Mouse (Mus musculus) brain, embryonic 18.5 days (tissue): ENCODE results near the gene Tex50.
"Not testable (repeated sequence)": the region's sequence is repeated elsewhere in the genome, so short reads cannot be mapped to it uniquely, and the experiment has no call there.

Source experiments
- DNase-seq: peaks from one replicate; pipeline ENCODE4 v3.0.0-alpha.2; 2012; ENCODE audit warnings: low read depth, low spot score

Gene Tex50

DNA sequence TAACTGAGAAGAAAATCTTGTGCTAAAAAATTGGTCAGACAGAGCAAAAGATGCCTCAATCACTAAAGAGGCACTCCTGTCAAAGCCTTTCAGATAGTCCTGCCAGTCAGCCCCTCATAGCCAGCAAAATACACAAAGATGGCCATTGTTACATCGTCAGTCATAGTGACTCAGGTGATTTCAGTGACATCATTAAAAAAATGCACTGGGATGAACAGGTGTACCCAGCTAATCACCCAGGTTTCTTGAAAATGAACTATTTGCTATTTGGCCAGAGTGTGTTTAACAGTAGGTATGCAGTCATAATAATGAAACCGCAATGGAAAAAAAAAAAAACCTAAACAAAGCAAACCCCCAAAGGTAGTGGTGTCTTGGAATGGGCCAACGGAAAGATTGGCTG, at the start of gene Tex50:
TSS of gene Tex50 (minus strand) at position 101 of the 400 bp plus-strand sequence.
- no peak for DNase-seq

DNA sequence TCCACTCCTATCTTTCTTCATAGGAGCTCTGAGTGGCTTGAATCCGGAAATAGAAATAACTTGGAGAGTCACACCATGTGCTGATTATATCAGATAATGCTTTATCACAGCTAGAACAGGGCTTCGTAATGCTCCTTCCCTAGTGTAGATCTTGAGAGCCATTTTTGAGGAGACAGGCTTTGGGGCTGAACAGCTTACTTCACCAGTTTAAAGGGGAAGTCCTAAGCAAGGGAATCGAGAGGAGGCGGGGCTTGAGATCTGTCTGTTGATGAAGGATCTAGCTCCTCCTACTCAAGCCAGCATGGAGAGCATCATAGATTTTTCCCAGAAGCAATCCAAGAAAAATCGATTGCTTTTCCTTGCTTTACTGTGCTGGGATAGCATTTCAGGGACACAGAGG, 40.7 kb upstream of the Tex50 start:
- DNase-seq: no peak

DNA sequence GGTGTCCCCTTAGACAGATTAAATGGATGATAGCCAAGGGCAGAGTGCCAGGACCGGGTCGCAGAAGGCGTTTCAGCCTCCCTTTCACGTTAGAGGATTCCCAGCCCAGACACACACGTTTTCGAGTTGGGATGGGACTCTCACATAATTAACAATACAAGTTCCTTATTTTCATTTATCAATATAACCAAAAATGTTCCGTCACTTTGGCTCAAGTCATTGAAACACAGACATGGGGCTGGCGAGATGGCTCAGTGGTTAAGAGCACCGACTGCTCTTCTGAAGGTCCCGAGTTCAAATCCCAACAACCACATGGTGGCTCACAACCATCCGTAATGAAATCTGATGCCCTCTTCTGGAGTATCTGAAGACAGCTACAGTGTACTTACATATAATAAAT, 37.2 kb upstream of the Tex50 start:
- DNase-seq: not testable (repeated sequence)

DNA sequence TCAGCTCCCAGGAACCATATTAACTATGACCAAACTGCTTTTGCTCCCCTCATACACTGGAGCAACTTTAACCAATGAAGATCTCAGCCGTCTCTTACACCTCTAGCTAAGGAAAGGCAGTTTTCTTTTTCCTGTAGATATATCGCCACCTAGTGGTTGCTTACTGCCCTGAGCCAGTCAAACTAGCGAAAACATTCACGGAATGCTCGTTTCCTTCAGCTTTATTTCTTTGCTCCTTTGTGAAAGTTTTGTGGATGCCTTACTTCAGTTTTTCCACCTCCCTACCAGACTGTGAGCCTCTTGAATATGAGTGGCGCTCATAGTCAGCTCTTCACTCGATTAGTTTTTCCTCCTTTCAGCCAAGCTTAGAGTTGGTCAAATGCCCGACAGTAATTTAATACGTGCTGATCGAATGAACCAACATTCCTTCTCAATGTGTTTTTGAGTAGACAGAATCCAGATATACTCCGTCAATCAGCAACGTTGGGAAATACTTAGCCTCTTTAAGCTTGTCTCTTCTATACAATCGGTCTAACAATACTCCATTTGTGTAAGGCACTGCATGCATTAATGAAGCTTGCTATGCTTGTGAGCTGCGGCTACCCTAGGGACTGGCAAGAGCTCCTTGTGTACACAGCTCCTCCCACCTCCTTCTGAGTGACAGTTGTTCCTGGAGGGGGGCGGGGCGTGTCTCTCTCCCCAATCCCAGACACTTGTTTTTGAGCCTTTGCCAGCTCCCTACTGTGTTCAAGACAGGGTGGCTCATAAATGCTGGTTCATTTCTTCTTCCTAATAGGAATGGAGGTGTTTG, 36.6 kb upstream of the Tex50 start:
- DNase-seq: peak; percentile 75

DNA sequence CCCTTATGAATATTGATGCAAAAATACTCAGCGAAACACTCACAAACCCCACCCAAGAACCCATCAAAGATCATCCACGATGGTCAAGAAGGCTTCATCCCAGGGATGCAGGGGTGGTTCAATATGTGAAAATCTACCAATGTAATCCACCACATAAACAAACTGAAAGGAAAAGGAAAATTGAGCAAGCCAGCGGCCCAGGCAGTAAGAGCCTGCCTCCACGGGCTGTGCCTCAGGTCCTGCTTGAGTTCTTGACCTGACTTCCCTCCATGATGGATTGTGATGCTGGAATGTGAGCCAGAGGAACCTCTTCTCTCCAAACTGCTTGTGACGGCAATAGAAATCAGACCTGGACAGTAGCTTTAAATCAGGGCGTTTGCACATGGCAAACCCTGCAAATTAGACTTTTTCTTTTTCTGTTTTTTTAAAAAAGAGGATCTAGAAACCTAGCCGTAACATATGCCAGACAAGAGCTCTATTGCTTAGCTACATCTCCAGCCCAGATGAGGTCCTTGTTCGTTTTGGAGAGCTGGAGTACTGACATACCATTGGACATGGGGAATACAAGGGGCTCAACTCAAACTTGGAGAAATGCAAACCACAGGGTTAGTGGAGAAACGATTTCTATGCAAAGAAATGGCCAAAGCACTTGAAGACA, 31.3 kb upstream of the Tex50 start:
- no peak for DNase-seq

DNA sequence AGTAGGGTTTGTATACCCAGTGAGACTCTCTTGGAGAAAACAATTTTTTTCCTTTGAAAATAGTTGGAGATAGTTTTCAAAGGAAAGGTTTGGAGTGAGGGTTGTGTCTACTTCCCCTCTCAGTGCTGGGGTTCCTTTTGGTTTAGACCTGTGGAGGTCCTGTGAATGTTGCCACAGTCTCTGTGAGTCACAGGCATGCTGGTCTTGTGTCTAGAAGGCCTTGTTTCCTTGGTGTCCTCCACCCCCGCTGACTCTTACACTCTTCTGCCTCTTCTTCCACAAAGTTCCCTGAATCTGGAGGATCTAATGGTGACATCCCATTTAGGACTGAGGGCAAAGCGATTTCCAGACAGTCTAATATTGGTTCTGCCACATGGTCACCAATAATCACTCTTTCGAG, 26.3 kb upstream of the Tex50 start:
- no peak for DNase-seq

DNA sequence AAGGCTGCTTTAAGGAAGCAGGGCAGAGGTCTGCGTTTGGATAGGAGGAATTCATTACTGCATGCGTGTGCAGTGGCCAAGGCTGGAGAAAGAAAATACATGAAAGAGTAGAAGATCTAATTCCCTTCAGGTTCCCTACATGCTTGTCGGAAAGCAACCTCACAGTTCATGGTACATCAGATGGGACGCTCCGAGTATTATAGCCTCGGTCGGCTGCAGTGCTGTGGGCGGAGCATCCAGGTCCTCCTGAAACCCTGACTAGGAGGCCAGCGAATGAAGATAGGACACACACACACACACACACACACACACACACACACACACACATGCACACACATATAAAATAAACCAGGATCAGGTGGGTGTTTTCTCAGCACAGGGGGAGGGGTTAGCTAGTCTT, 24.6 kb upstream of the Tex50 start:
- no peak for DNase-seq

DNA sequence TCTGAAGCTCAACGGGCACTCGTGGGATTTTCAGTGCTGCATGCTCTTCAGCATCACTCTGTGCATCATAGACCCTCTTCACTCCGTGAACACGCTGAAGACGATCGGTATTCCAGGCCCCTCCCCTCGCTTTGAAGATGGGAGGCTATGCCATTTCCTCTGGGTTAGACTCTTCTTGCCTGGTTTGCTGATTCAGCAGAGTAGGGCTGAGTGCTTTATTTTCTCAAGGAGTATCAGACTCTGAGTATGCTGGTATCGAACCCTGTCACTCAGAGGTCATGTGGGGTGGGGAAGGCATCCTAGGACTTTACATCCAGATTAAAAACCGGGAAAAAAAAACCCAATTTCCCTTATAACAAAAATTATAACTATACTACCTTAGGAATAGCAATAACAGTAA, 23.3 kb upstream of the Tex50 start:
- DNase-seq: no peak

DNA sequence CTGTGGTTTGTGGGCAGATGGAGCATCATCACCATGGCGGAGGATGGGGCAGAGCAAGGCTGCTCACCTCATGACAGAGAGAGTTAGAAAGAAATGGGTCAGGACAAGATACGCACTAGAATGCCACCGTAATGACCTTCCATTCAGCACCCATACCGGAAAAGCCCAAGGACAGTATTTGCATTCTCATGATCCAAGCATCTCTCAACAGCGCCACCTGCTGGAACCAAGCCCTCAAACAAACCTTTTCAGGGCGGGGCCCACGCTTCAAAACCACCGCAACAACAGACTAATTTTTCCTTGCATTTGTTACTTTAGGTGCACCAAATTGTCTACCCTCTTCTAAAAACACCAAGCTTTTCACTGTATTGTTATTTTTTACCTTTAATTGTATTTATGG, 21.6 kb upstream of the Tex50 start:
- no peak for DNase-seq

DNA sequence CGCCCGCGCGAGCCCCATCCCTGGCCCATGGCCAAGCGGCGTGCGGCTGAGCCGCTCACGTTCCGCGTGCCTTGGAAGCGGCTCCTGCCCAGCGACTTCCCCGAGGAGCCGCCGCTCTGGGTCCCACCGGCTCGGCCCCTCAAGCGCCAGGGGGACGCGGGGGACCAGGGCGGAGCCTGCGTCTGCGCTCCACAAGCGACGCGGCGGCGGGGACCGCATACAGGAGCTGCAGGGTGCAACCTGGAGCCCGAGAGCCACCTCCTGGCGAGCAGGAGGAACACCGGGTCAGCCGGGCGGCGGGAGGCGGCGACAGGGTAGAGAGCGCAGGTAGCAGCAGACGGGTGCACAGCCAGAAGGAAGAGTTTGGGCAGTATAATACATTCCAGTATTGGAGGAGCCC, 11.5 kb upstream of the Tex50 start:
- DNase-seq: no peak

DNA sequence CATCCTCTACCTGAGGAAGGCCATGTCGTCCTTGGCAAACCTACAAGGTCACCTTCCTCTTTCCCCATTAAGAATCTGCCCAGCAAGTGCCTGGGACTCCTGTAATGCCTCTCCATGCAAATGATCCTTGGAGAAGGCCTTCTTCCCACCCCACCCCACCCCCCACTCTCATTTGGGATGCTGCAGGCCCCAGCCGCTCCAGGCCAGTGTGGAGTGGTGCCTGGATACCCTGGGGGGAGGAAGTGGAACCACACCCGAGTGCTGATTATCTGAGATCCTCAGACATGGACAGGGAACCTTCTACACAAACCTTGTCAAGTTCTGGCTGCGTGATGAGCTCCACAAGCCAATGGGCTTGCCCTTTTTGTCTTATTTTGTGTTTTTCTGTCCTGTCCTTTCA, 1.2 kb upstream of the Tex50 start:
- DNase-seq: no peak

DNA sequence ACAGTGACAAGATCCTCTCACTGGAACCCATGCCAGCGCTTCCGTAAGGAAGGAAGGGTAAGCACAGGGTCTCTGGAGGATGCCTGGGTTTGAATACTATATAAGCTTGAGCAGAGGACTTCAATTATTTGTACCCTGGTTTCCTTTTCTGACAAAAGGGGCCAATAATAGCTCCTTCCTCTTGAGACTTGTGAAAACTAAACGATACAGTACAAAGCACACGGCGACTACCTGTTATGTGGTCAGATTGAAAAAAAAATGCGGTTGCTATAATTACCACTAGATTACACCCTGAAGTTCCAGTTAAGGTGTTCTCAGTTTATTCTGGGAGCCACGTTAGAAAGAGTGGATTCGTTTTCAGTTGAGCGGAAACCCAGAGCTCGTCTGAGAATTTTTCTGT, 2.6 kb downstream of the Tex50 start:
- no peak for DNase-seq

DNA sequence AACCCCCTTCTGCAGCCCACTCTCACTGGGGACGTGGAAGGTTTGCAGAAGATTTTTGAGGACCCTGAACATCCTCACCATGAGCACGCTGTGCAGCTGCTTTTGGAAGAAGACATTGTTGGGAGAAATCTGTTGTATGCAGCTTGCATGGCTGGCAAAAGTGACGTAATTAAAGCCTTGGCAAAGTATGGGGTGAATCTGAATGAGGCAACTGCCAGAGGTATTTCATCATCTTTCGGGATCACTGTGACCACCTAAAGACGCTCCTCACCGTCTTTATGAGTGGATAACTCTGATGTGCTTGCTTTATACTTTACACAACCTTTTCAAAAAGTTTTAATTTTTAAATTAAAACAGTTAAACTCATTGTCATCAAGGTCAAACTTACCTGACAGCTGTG, 8.0 kb downstream of the Tex50 start:
- no peak for DNase-seq

DNA sequence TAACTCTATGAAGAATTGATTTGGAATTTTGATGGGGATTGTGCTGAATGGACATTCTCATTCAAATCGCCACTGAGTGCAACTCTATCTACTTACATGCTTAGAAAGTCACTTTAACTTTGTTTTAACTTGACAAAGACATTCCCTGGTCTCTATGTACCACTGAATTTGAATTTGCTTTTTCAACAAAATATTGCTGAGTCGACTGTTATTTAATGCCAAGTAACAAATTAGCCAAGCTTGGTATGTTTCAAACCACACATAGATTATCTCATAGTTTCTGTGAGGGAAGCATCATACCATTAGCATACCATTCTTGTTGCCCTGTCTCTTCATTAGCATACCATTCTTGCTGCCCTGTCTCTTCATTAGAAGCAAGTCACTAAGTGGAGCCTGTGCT, 11.2 kb downstream of the Tex50 start:
- no peak for DNase-seq

DNA sequence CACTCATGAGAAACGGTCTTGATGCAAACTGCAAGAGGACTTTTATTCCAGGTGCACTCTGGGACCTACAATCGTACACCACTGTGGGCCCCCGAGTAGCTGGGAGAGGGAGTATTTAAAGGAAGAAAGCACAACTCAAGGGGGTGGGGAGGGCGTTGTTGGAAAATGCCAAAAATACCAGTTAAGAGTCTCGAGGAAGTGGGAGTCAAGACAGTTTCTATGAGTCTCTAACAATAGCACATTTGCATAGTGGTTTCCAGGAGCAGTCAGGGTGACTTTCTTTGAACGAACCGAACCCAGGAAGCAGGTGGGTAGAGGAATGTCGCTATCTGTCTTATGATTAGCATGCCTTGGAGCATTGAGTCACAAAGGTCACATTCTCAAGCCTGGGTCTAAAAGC, 13.5 kb downstream of the Tex50 start:
- DNase-seq: not testable (repeated sequence)

DNA sequence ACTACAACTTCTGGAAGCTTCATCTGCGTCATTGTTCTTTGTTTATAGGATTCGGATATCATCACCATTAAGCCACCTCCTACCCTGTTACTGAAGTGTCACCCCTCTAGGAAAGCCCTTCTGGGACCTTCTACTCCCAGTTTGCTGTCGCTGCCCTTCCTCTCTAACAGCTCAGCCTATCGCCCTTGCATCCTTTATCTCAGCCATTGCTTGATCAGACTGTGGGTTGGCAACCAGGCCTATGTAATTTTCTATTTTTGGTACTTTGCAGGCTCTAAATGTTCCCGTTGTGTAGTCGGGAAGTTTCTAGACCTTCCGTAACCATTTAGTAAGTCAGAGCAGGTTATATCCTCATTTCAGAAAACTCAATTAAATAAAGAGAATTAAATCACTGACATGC, 15.9 kb downstream of the Tex50 start:
- DNase-seq: no peak

DNA sequence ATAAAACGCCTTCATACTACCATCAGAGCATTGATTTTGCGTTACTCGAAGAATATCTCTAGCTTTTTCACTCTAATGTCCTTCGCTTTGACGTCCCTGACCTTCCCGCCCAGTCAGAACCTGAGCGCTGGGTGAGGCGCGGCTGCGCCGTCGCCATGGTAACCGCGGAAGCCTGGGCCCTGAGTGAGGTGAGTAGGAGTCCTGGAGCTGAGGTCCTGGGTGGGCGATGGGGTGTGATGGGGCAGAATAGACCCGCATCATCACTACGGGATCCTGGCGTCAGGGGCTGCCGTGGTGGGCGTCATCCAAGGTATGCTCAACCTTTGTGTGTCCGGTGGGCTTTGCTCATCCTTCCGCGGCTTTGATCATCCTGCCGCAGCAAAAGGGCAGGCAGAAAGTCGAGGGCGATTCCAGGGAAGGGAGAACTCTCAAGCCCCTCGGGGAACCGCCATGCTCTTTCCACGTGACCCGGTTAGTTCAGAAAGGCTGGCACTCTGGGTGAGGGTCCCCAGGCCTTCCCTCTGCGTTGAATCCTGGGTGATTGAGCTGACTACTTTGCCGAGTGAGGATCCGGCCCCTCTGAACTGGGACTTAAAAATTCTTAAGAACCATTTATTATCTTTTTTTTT, 16.5 kb downstream of the Tex50 start, which contains the start of gene Ankrd45:
TSS of gene Ankrd45 (plus strand) at position 161 of the 629 bp plus-strand sequence.
- DNase-seq: no peak

DNA sequence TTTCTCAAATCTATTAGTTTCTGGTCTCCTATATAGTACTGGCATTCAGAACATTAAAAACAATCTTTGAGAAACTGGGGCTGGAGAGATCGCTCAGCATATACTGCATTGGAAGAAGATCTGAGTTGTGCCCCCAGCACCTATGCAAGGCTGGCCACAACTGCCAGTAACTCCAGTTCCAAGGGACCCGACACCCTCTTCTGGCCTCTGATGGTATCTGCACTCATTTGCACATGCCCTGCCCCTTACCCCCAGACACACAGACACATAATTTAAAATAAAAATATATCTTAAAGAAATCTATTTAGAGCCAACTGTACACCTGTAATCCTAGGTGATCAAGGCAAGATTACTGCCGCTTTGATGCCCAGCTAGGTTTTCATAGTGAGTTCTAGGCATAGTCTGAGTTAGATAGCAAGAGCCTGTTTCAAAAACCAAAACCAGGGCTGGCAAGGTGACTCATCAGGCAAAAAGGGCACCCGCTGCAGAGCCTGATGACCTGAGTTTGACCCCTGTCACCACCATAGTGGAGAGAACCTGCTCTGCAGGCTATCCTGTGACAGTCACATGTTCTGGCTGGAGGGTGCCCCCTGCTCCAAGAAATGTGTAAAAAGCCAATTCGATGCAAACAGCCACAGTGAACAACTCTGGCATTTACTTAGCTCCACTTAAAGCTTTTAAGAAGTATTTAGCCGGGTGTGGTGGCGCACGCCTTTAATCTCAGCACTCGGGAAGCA, 18.9 kb downstream of the Tex50 start:
- no peak for DNase-seq

DNA sequence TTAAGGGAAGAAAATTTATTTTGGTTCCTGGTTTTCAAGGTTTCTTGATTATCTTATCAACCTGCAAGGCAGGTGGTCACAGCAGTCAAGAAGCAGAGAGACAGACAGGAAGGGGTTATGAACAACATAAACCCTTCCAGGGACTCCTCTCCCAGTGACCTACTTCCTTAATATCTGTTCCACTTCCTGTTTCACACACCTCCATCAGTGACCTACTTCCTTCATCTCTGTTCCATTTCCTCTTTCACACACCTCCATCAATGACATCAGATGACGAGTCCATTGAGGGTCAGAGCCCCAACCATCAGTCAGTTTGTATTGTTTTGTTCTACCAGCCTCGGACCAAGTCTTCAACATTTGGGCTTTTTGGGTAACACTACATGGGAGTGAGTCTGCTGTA, 19.6 kb downstream of the Tex50 start:
- DNase-seq: no peak

DNA sequence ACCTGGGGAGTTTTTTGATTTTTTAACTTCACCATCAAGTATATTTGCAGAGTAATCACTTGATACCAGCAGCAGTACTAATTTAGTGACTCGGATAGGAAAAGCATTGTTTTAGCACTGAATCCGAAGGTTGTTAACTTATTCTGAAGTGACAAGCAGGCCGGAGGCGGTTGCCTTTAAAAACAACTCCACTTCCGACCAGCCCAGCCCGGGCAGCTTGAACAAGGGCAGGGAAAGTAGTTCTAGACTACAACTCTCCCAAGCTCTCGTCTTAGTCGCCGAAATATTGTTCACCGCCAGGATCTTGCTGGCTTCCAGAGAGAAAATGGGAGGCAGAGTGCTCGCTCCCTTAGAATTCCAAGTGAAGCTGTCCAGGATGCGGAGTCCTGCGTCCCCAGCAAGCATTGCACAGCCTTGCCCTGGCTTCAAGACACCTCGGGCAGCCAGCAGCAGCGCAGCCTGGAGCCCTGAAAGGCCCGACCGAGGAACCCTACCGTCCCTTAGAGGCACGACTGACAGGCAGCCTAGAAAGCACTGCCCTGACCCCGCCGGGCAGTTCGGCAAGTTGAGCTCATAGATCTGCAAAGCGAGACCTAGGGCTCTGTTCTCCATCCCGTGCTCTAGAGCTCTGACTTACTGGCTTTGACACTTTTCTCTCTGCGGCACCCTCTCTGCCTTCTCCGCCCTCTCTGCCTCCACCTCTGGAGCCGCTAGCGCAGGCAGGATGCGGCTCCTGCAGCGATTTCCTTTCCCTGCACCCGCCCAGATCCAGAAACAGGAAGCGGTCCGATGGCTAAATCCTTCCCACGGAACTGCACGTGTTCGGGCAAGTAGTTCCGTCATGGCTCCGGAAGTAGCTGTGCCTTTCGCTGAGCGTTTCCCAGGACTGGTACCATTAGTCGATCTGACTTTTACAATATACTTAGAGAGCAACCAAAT, 28.1 kb downstream of the Tex50 start, which contains the start of gene Klhl20:
TSS of gene Klhl20 (minus strand) at position 786 of the 939 bp plus-strand sequence.
- peak; percentile 91 for DNase-seq

DNA sequence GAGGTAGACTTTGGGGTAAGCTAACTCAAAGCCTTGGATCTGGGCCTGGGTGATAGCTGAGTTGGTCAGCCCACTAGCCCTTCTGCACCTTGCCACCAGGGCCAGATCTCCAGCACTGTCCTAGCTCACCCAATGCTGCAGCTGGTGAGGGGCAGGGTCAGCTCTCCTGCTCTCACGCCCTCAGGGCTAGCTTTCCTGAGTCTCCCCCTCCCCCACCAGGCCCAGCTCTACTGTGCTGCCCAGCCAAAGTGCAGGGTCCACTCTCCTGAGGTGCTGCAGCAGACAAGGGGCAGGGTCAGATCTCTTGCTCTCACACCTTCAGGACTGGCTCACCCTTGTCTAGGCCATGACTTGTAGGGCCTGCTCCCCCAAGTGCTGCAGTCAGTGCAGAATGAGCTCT, 32.7 kb downstream of the Tex50 start:
- no peak for DNase-seq
